In the genomic region with DNA sequence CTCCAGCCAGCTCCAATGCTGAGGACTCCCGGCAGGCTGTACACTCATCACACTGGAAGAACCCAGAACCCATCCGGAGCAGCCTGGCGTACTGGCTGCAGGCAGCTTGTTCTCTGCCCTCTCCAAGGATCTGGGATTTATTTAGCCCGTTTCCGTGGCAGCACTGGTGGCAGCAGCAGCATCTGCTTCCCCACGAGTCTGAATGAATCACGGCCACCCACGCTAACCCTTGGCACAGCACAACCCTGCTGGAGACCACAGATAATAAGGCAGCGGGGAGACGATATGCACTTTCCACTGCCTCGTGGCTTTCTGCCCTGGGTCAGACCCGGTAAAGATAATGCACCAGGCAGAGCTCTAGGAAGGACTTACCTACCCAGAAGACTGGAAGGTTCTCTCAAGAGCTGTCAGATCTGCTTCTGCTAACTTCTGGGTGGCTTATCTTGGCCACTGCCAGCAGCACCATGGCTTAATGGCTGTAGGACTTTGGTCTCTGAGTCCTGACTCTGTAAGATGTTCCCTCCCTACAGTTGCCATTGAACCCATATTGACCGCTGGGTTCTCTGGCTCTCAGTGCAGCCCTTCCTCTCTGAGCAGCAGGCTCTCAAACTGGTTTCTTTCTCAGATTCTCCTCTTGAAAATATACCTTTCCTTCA, we compare ENCODE assay signal across 8 mouse cellular contexts.
DNase-seq lines count a peak whose midpoint lies in the region; ATAC-seq and TF ChIP-seq lines count a peak whose summit lies in the region.

No protein-coding gene starts in this region.

- TF ChIP-seq EP300 in lung, postnatal 0 days (IDR thresholded peaks at IDR 0.05): no peak

- TF ChIP-seq CTCF in lung, postnatal 0 days (IDR thresholded peaks at IDR 0.05): no peak

- H3K4me3 ChIP-seq in lung, postnatal 0 days (ENCODE audit: low read depth, low read length): no peak overlapping the region
- H3K4me3 ChIP-seq in intestine, embryonic 16.5 days (ENCODE audit: low read length): no peak overlapping the region

- ATAC-seq in lung, postnatal 0 days: no peak
- ATAC-seq in intestine, embryonic 16.5 days: peak; percentile 71
- peak; percentile 80 for ATAC-seq in megakaryocyte progenitor cell, adult 5-6 weeks (replicated peaks; ENCODE audit: poor library complexity)

- H3K4me1 ChIP-seq in lung, postnatal 0 days (ENCODE audit: insufficient read depth, low read depth, low read length): no peaks in the 10 kb centered on the region
- H3K4me1 ChIP-seq in intestine, embryonic 16.5 days (ENCODE audit: control insufficient read depth, insufficient read depth, low read length): peaks cover 17% of the 10 kb centered on the region

- peak; percentile 32 for DNase-seq in lung, postnatal 10 days
- DNase-seq in lung, postnatal 0 days (ENCODE audit: low spot score): no peak
- DNase-seq in cerebellum, adult 9-11 months: peak; percentile 46
- no peak for DNase-seq in spleen, adult 18-20 months
- DNase-seq in urinary bladder, postnatal 10 days (ENCODE audit: low spot score): no peak
- DNase-seq in retina, embryonic 14.5 days (ENCODE audit: low spot score): no peak

- no peak overlapping the region for H3K4me2 ChIP-seq in lung, postnatal 0 days (replicated peaks; ENCODE audit: low read depth, low read length)
- no peak overlapping the region for H3K4me2 ChIP-seq in intestine, embryonic 16.5 days (ENCODE audit: low read depth, low read length)

- H3K27me3 ChIP-seq in lung, postnatal 0 days (replicated peaks; ENCODE audit: insufficient read depth, low read length): no peaks in the 10 kb centered on the region
- H3K27me3 ChIP-seq in intestine, embryonic 16.5 days (replicated peaks; ENCODE audit: control insufficient read depth, insufficient read depth, low read length): no peaks in the 10 kb centered on the region

- H3K36me3 ChIP-seq in lung, postnatal 0 days (ENCODE audit: insufficient read depth, low read length): no peaks in the 10 kb centered on the region
- no peaks in the 10 kb centered on the region for H3K36me3 ChIP-seq in intestine, embryonic 16.5 days (ENCODE audit: control insufficient read depth, insufficient read depth, low read length)

- no peak overlapping the region for H3K27ac ChIP-seq in lung, postnatal 0 days (ENCODE audit: low read length)
- H3K27ac ChIP-seq in intestine, embryonic 16.5 days (ENCODE audit: low read length): no peak overlapping the region

- H3K9ac ChIP-seq in lung, postnatal 0 days (replicated peaks; ENCODE audit: low read depth): no peak overlapping the region
- H3K9ac ChIP-seq in intestine, embryonic 16.5 days (ENCODE audit: low read depth, low read length): no peak overlapping the region

- 65% methylated on average over 13 of the region's 13 CpGs for WGBS in lung, postnatal 0 days
- WGBS in intestine, embryonic 16.5 days: 59% methylated on average over 13 of the region's 13 CpGs

- H3K9me3 ChIP-seq in lung, postnatal 0 days (ENCODE audit: low read length): no peaks in the 10 kb centered on the region
- H3K9me3 ChIP-seq in intestine, embryonic 16.5 days (ENCODE audit: control insufficient read depth, low read length): no peaks in the 10 kb centered on the region

Comparison
In these comparisons a context has a peak if more than half of its experiments do, and no peak if none do; other contexts are left out.
1. DNase-seq: peak in lung, postnatal 10 days (single experiment) and cerebellum, adult 9-11 months (single experiment); none in lung, postnatal 0 days (single experiment), spleen, adult 18-20 months (0 of 2), urinary bladder, postnatal 10 days (single experiment) and retina, embryonic 14.5 days (single experiment).